Mouse (Mus musculus) bone marrow, adult 2 months (tissue): ENCODE results near the gene Cep152.

ENCODE experiments used
- CTCF ChIP-seq: fragments of 200-500 bp; IDR thresholded peaks from 2 replicates; pipeline ENCODE4 v1.5.1; 2011; ENCODE audit warnings: low read length, control low read depth; ENCODE audit not compliant: control insufficient read depth, insufficient read depth
- POLR2A ChIP-seq: fragments of 200-500 bp; IDR thresholded peaks from 2 replicates; pipeline ENCODE4 v1.6.1; 2011; ENCODE audit warnings: low read depth, mild to moderate bottlenecking, control low read depth, low read length, borderline replicate concordance; ENCODE audit not compliant: control insufficient read depth

- no peak for TF ChIP-seq POLR2A
- TF ChIP-seq CTCF: no peak
Measured at GRCm38 (mm10) chr2:125667184-125667583, 42.3 kb upstream of the Cep152 start.
